Mouse (Mus musculus) skeletal muscle tissue, adult 2 months (tissue): ENCODE results near the gene Gprc5c.

Experiments
- DNase-seq: peaks from one replicate; pipeline ENCODE4 v3.0.0-alpha.2; 2012; ENCODE audit warnings: low read depth, low spot score

Gprc5c gene

GRCm38 (mm10) chr11:114833166-114833565 lies 17.8 kb upstream of the Gprc5c start:
- DNase-seq = no peak

GRCm38 (mm10) chr11:114843818-114844463 lies 7.0 kb upstream of the Gprc5c start:
- DNase-seq = peak; percentile 92

- DNase-seq = no peak
These were observed 6.3 kb upstream of the Gprc5c start for GRCm38 (mm10) chr11:114844464-114845220.

GRCm38 (mm10) chr11:114846336-114846735 lies 4.6 kb upstream of the Gprc5c start:
- no peak for DNase-seq

GRCm38 (mm10) chr11:114847008-114847407 lies 3.9 kb upstream of the Gprc5c start:
- no peak for DNase-seq

GRCm38 (mm10) chr11:114849572-114849971 lies 1.4 kb upstream of the Gprc5c start:
- DNase-seq = no peak

- DNase-seq = no peak
These were observed 893 bp upstream of the Gprc5c start for GRCm38 (mm10) chr11:114850066-114850451.

GRCm38 (mm10) chr11:114851269-114851607 lies 286 bp downstream of the Gprc5c start:
- no peak for DNase-seq

GRCm38 (mm10) chr11:114851608-114852310 lies 807 bp downstream of the Gprc5c start:
- DNase-seq = peak; percentile 63

GRCm38 (mm10) chr11:114852311-114853173 lies 1.6 kb downstream of the Gprc5c start:
- DNase-seq = no peak

GRCm38 (mm10) chr11:114853174-114853838 lies 2.4 kb downstream of the Gprc5c start:
- no peak for DNase-seq

GRCm38 (mm10) chr11:114854581-114854980 lies 3.6 kb downstream of the Gprc5c start:
- no peak for DNase-seq

- no peak for DNase-seq
These were observed 5.2 kb downstream of the Gprc5c start for GRCm38 (mm10) chr11:114856125-114856524.

GRCm38 (mm10) chr11:114858641-114859040 lies 7.7 kb downstream of the Gprc5c start:
- DNase-seq = no peak

- DNase-seq = no peak
These were observed 10.1 kb downstream of the Gprc5c start for GRCm38 (mm10) chr11:114861057-114861456.

- no peak for DNase-seq
These were observed 11.7 kb downstream of the Gprc5c start for GRCm38 (mm10) chr11:114862687-114863086.

- no peak for DNase-seq
These were observed 13.0 kb downstream of the Gprc5c start for GRCm38 (mm10) chr11:114863918-114864420.

GRCm38 (mm10) chr11:114865999-114866398 lies 15.0 kb downstream of the Gprc5c start:
- peak; percentile 74 for DNase-seq

GRCm38 (mm10) chr11:114866486-114867360 lies 15.8 kb downstream of the Gprc5c start:
- DNase-seq = peak; percentile 85
